Mouse (Mus musculus): ENCODE measurements around the gene Snx20. TPM values are rescaled to one million over a fixed set of nuclear protein-coding genes. Genes with fewer than 3 reads are reported as not detected.
A peak's percentile ranks its signal among the peaks of the same experiment; 100 is the strongest.

Gene Snx20
- total and polyA plus RNA-seq, 2 experiments from 2014 or later: 1.1 to 2.2 TPM

DNA sequence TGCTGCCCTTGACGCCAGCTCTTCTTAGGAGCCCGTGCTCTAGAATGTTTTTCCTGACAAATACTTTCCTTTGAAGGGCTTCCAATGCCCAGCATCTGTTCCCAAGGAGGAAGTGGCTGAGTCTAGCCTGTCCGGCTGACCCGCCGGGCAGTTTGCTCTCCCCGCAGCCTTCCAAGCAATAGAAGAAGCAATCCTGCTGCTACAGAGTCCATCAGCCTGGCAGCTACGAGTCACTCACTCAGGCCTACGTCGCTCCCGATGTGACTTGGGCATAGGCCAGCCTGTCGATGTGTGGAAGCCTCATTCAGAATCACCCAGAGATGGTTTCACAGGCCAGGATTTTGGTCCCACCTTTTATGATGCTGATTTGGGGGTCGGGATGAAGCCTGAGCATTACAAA is 39.9 kb downstream of the Snx20 start:
- no peak overlapping the region for H3K27ac ChIP-seq

DNA sequence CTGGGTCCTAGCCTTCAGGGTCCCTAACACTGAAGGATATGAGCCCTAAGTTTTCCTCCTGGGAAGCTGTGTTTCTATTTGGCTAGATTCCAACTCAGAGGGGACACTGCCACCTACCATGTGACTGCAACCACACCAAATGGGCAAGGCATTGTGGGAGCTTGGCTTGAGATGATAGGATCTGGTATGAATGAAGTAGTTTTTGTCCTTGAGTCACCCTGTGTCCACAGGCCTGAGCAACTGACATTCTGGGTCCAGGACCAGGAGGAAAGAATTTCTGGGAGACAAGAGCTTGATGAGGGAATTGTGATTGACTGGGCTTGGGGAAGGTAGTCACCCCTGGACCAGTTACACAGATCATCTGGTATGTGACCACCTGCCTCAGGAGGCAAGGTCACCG is 42.0 kb downstream of the Snx20 start:
- Histone ChIP-seq H3K27me3 (ENCODE audit: insufficient read depth, low read length) (no peaks in the 10 kb centered on the region), H3K4me1 (ENCODE audit: insufficient read depth, low read length) (peaks cover 4% of the 10 kb centered on the region; the same call in 1 of the 2 replicates), H3K4me3 (ENCODE audit: low read length) (no peak overlapping the region), H3K9ac (replicated peaks; ENCODE audit: low read length) (no peak overlapping the region), H3K27ac (no peak overlapping the region), H3K9me3 (ENCODE audit: low read length) (no peaks in the 10 kb centered on the region), H3K36me3 (ENCODE audit: insufficient read depth, low read length) (no peaks in the 10 kb centered on the region), H3K4me2 (ENCODE audit: low read depth, low read length) (no peak overlapping the region)
- ATAC-seq (0 out of 2 replicates have a peak, but pooled peaks have one; percentile 21), DNase-seq (ENCODE audit: low spot score) (no peak)
- TF ChIP-seq CTCF (IDR thresholded peaks at IDR 0.05; ENCODE audit: low read depth): no peak
- 96% methylated on average over 1 of the region's 1 CpGs for WGBS

More for the DNA sequence above, 39.9 kb downstream of the Snx20 start:
- H3K27me3 ChIP-seq (ENCODE audit: insufficient read depth, low read length): no peaks in the 10 kb centered on the region
- H3K9ac ChIP-seq (replicated peaks; ENCODE audit: low read length): no peak overlapping the region
- H3K4me2 ChIP-seq (ENCODE audit: low read depth, low read length): no peak overlapping the region
- DNase-seq (ENCODE audit: low spot score): no peak
- H3K9me3 ChIP-seq (ENCODE audit: low read length): no peaks in the 10 kb centered on the region
- no peak for TF ChIP-seq CTCF (IDR thresholded peaks at IDR 0.05; ENCODE audit: low read depth)
- 45% methylated on average over 12 of the region's 12 CpGs for WGBS
- H3K4me1 ChIP-seq (ENCODE audit: insufficient read depth, low read length): peaks cover 4% of the 10 kb centered on the region; the same call in 1 of the 2 replicates
- H3K36me3 ChIP-seq (ENCODE audit: insufficient read depth, low read length): no peaks in the 10 kb centered on the region
- no peak for ATAC-seq
- no peak overlapping the region for H3K4me3 ChIP-seq (ENCODE audit: low read length)

DNA sequence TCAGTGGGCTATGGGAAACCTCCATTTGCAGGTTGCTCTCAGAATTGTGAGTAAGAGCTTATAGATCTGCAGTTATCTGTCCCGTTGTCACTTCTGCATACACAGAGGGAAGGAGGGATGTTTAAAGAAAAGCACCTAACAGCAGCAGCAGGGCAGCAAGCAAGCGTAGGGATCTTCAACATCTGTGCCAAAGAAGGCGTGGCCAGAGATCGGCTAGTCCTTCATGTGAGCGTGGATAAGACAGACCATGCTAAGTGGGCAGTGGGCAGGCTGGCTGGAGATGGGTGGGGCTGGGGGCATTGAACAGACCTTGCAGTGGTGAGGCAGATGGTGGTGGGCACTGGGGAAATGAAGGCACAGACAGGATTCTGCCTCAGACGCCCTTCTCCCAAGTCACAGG is 45.7 kb downstream of the Snx20 start:
- Histone ChIP-seq H3K4me1 (ENCODE audit: insufficient read depth, low read length) (0 out of 2 replicates have a peak, but pooled peaks cover under 1% of the 10 kb centered on the region), H3K4me3 (ENCODE audit: low read length) (no peak overlapping the region), H3K4me2 (ENCODE audit: low read depth, low read length) (no peak overlapping the region), H3K36me3 (ENCODE audit: insufficient read depth, low read length) (peaks cover 6% of the 10 kb centered on the region; the same call in 1 of the 2 replicates), H3K27me3 (ENCODE audit: insufficient read depth, low read length) (no peaks in the 10 kb centered on the region), H3K27ac (no peak overlapping the region), H3K9ac (replicated peaks; ENCODE audit: low read length) (no peak overlapping the region), H3K9me3 (ENCODE audit: low read length) (no peaks in the 10 kb centered on the region)
- DNase-seq (ENCODE audit: low spot score) (no peak), ATAC-seq (no peak)
- no peak for TF ChIP-seq CTCF (IDR thresholded peaks at IDR 0.05; ENCODE audit: low read depth)
- 69% methylated on average over 6 of the region's 6 CpGs for WGBS

DNA sequence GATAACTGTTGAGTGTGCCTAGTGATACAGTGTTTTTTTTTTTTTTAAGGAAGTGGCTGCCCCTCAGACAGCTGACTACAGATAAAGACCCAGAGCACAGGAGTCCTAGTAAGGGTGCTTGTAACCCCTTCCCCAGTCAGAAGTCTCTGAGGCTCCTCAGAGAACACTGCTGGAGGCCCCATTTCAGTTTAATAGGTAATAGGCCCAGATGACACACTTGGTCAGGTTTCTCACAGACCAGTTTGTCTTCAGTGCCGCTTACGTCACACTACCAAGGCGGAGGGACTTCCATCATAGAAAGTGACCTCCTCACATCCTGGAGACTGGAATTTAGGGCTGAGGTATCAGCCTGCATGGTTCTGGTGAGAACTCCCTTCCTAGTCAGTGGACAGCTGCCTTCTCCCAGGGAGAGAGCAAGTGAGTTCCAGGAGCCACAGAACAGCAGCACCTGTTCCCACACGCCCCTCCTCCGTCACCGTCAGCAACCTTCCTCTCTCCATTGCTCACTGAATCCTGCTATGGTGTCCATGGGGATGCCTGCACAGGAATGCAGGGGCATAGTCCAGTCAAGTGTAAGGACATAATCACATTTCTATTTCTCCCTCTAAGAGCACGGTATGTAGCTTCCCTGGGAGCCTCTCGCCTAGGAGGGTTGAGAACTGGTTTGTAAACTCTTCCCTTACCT is 47.6 kb downstream of the Snx20 start:
- H3K27ac ChIP-seq: no peak overlapping the region
- H3K27me3 ChIP-seq (ENCODE audit: insufficient read depth, low read length): no peaks in the 10 kb centered on the region
- 81% methylated on average over 8 of the region's 8 CpGs for WGBS
- TF ChIP-seq CTCF (IDR thresholded peaks at IDR 0.05; ENCODE audit: low read depth): no peak
- DNase-seq (ENCODE audit: low spot score) (no peak), ATAC-seq (no peak)
- H3K9ac ChIP-seq (replicated peaks; ENCODE audit: low read length): no peak overlapping the region
- H3K9me3 ChIP-seq (ENCODE audit: low read length): no peaks in the 10 kb centered on the region
- H3K4me1 ChIP-seq (ENCODE audit: insufficient read depth, low read length): no peaks in the 10 kb centered on the region
- no peak overlapping the region for H3K4me2 ChIP-seq (ENCODE audit: low read depth, low read length)
- H3K36me3 ChIP-seq (ENCODE audit: insufficient read depth, low read length): peaks cover 6% of the 10 kb centered on the region; the same call in 1 of the 2 replicates
- no peak overlapping the region for H3K4me3 ChIP-seq (ENCODE audit: low read length)

DNA sequence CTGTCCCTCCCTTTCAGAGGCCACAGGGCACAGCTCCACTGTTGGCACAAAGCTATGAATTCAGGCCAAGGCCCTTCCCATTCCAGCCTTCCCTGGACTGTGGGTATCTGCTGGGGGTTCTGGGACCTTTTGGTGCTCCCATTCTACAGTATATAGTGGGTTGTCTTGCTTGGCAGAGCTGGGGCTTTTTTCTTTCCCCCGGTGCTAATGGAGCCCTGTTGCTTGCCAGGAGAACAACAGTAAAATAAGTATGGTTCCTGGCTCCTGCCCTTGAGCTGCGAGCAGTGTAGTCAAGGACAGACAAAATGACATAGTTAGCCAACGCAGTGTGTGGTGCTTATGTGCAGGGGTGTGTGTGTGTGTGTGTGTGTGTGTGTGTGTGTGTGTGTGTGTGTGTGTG is 52.1 kb downstream of the Snx20 start:
- no peak for ATAC-seq
- H3K27ac ChIP-seq: no peak overlapping the region
- H3K4me2 ChIP-seq (ENCODE audit: low read depth, low read length): no peak overlapping the region
- H3K27me3 ChIP-seq (ENCODE audit: insufficient read depth, low read length): no peaks in the 10 kb centered on the region
- H3K9me3 ChIP-seq (ENCODE audit: low read length): no peaks in the 10 kb centered on the region
- TF ChIP-seq CTCF (IDR thresholded peaks at IDR 0.05; ENCODE audit: low read depth): no peak
- DNase-seq (ENCODE audit: low spot score): no peak
- H3K36me3 ChIP-seq (ENCODE audit: insufficient read depth, low read length): peaks cover 6% of the 10 kb centered on the region; the same call in 1 of the 2 replicates
- no peak overlapping the region for H3K9ac ChIP-seq (replicated peaks; ENCODE audit: low read length)
- peaks cover 16% of the 10 kb centered on the region for H3K4me1 ChIP-seq (ENCODE audit: insufficient read depth, low read length)
- no peak overlapping the region for H3K4me3 ChIP-seq (ENCODE audit: low read length)
- WGBS: 66% methylated on average over 3 of the region's 3 CpGs

DNA sequence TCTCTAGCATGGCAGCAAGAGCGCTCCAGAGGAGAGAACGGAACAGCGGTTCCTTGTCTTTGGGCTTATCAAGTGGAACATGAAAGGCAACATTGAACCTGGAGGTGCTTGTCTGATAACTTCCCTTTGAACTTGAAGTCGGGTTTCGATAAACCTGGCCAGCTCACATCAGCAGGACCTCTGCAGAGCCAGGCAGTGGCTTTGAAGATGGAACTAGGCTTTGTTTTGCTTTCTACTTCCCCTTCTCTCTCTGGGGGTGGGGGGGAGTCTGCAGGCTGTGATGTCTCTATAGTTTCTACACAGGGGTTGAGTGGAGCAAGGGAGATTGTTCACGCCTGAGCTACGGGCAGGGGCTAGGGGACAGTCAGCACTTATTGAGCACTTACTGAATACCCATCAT is 55.1 kb downstream of the Snx20 start:
- H3K4me2 ChIP-seq (ENCODE audit: low read depth, low read length): no peak overlapping the region
- peaks cover 35% of the 10 kb centered on the region for H3K4me1 ChIP-seq (ENCODE audit: insufficient read depth, low read length)
- no peak overlapping the region for H3K27ac ChIP-seq
- 74% methylated on average over 7 of the region's 7 CpGs for WGBS
- H3K9me3 ChIP-seq (ENCODE audit: low read length): no peaks in the 10 kb centered on the region
- no peak for TF ChIP-seq CTCF (IDR thresholded peaks at IDR 0.05; ENCODE audit: low read depth)
- no peak overlapping the region for H3K9ac ChIP-seq (replicated peaks; ENCODE audit: low read length)
- no peaks in the 10 kb centered on the region for H3K27me3 ChIP-seq (ENCODE audit: insufficient read depth, low read length)
- ATAC-seq: no peak
- H3K36me3 ChIP-seq (ENCODE audit: insufficient read depth, low read length): peaks cover under 1% of the 10 kb centered on the region; the same call in 1 of the 2 replicates
- no peak for DNase-seq (ENCODE audit: low spot score)
- H3K4me3 ChIP-seq (ENCODE audit: low read length): no peak overlapping the region
